In genomic region chr2:135711925-135712288, GRCm38 (mm10) we compare ENCODE assay signal across 9 mouse cellular contexts. TPM values are rescaled to one million over a fixed set of nuclear protein-coding genes. Genes with fewer than 3 reads are reported as not detected.
DNase-seq lines count a peak whose midpoint lies in the region; ATAC-seq and TF ChIP-seq lines count a peak whose summit lies in the region.
"Had no signal": no experiment of that assay in that cellular context is flagged by ENCODE, and none has a peak within 500 bp of the region (broad histone marks: within the 10 kb centered on the region; RNA-seq: fewer than 3 reads in every experiment).

No protein-coding gene starts in this region.

- peak; percentile 95 for TF ChIP-seq EP300 in lung, postnatal 0 days (IDR thresholded peaks at IDR 0.05)

- peak; percentile 60 for DNase-seq in urinary bladder, postnatal 25 days (ENCODE audit: low spot score)
- DNase-seq in urinary bladder, postnatal 10 days (ENCODE audit: low spot score) = no peak
- peak; percentile 23 to 37 for DNase-seq in frontal cortex, postnatal 36 days (ENCODE audit: low spot score in 2 of 2)
- DNase-seq in layer of hippocampus, postnatal 10 days (ENCODE audit: low spot score in 2 of 2) = peak; percentile 37 to 50
- peak; percentile 98 for DNase-seq in lung, postnatal 0 days (ENCODE audit: low spot score)
- DNase-seq in ovary, postnatal 14 days (ENCODE audit: low spot score) = peak; percentile 63
- no peak for DNase-seq in thymus, postnatal 14 days

- 8% methylated on average over 8 of the region's 8 CpGs for WGBS in lung, postnatal 0 days

- H3K36me3 ChIP-seq in lung, postnatal 0 days (ENCODE audit: insufficient read depth, low read length) = no peaks in the 10 kb centered on the region

- H3K4me1 ChIP-seq in lung, postnatal 0 days (ENCODE audit: insufficient read depth, low read depth, low read length) = peaks cover 17% of the 10 kb centered on the region; the same call in 1 of the 2 replicates

- H3K27me3 ChIP-seq in lung, postnatal 0 days (replicated peaks; ENCODE audit: insufficient read depth, low read length) = no peaks in the 10 kb centered on the region

- H3K4me3 ChIP-seq in lung, postnatal 0 days (ENCODE audit: low read depth, low read length) = no peak overlapping the region
- H3K4me3 ChIP-seq: erythroblast, embryonic 14.5 days had no signal

- H3K9ac ChIP-seq in lung, postnatal 0 days (replicated peaks; ENCODE audit: low read depth) = no peak overlapping the region

- peak overlapping the region; percentile 90 for H3K27ac ChIP-seq in lung, postnatal 0 days (ENCODE audit: low read length)

- H3K9me3 ChIP-seq in lung, postnatal 0 days (ENCODE audit: low read length) = no peaks in the 10 kb centered on the region

- peak; percentile 27 for TF ChIP-seq CTCF in lung, postnatal 0 days (IDR thresholded peaks at IDR 0.05)

- peak overlapping the region; percentile 36 for H3K4me2 ChIP-seq in lung, postnatal 0 days (replicated peaks; ENCODE audit: low read depth, low read length)

- ATAC-seq in hematopoietic stem cell, adult 5-6 weeks (replicated peaks in 1 of 2; ENCODE audit: insufficient read depth in 1 of 2, low FRiP score in 2 of 2, low TSS enrichment in 1 of 2, low read depth in 1 of 2, poor library complexity in 2 of 2, severe bottlenecking in 2 of 2) = peak; percentile 68 to 69
- peak; percentile 94 for ATAC-seq in lung, postnatal 0 days

RNA-seq across cellular contexts. Expression of gene Plcb4, which starts 53.1 kb away (rescaled TPM):
- 36.1 and 38.5 TPM in 2 replicates for total RNA-seq in hematopoietic stem cell, adult 5-6 weeks (2017)
- 10 to 100 TPM; 20.2 to 23.7 TPM for total RNA-seq in layer of hippocampus, postnatal 10 days (2021)
- 13.8 and 17.5 TPM in 2 replicates for polyA plus RNA-seq in lung, postnatal 0 days (2015; fragmentation: Nextera tagmentation; extraction: Ambion mirVana)
- polyA plus RNA-seq: erythroblast, embryonic 14.5 days had no signal

Comparison
In these comparisons a context has a peak if more than half of its experiments do, and no peak if none do; other contexts are left out.
1. DNase-seq: peak in urinary bladder, postnatal 25 days (single experiment), frontal cortex, postnatal 36 days (2 of 2), layer of hippocampus, postnatal 10 days (2 of 2), lung, postnatal 0 days (single experiment) and ovary, postnatal 14 days (single experiment); none in urinary bladder, postnatal 10 days (single experiment) and thymus, postnatal 14 days (single experiment).